Mouse (Mus musculus) ZHBTc4 (cell line): ENCODE measurements at regions not wholly inside any gene's neighbourhood (a gene's known extent, or its start where the extent isn't known, plus 50 kb on each side); places are given as distances from the start of the nearest gene placed in this dataset.

Experiments used
- DNase-seq: peaks from one replicate; pipeline ENCODE4 v3.0.0-alpha.2; 2011; ENCODE audit warnings: low read depth, low spot score

GRCm38 (mm10) chr15:27129697-27130096, 234.3 kb upstream of the Fbxl7 start:
- DNase-seq = peak; percentile 46

- DNase-seq = peak; percentile 85
These were observed 237.4 kb upstream of the Fbxl7 start for GRCm38 (mm10) chr15:27132761-27133160.

GRCm38 (mm10) chr15:27137580-27137979, 242.2 kb upstream of the Fbxl7 start:
- no peak for DNase-seq

- no peak for DNase-seq
These were observed 250.5 kb upstream of the Fbxl7 start for GRCm38 (mm10) chr15:27145860-27146259.

- no peak for DNase-seq
These were observed 265.6 kb upstream of the Fbxl7 start for GRCm38 (mm10) chr15:27160986-27161385.

- DNase-seq = no peak
These were observed 272.1 kb upstream of the Fbxl7 start for GRCm38 (mm10) chr15:27167484-27167883.

GRCm38 (mm10) chr15:27169846-27170245, 274.5 kb upstream of the Fbxl7 start:
- peak; percentile 72 for DNase-seq

GRCm38 (mm10) chr15:27173506-27173905, 278.1 kb upstream of the Fbxl7 start:
- peak; percentile 9 for DNase-seq

GRCm38 (mm10) chr15:27178084-27178935, 282.9 kb upstream of the Fbxl7 start:
- no peak for DNase-seq

- DNase-seq = peak; percentile 33
These were observed 276.8 kb upstream of the Ank start for GRCm38 (mm10) chr15:27189699-27190098.

- DNase-seq = no peak
These were observed 265.0 kb upstream of the Ank start for GRCm38 (mm10) chr15:27201513-27201912.

GRCm38 (mm10) chr15:27204888-27205287, 261.6 kb upstream of the Ank start:
- DNase-seq = no peak

- DNase-seq = no peak
These were observed 259.0 kb upstream of the Ank start for GRCm38 (mm10) chr15:27207446-27207845.

GRCm38 (mm10) chr15:27216387-27216786, 250.1 kb upstream of the Ank start:
- DNase-seq = no peak

GRCm38 (mm10) chr15:27219126-27219738, 247.2 kb upstream of the Ank start:
- no peak for DNase-seq

- DNase-seq = no peak
These were observed 242.6 kb upstream of the Ank start for GRCm38 (mm10) chr15:27223610-27224511.

GRCm38 (mm10) chr15:27224512-27224850, 242.0 kb upstream of the Ank start:
- no peak for DNase-seq

- no peak for DNase-seq
These were observed 233.7 kb upstream of the Ank start for GRCm38 (mm10) chr15:27232804-27233203.

- DNase-seq = peak; percentile 80
These were observed 231.7 kb upstream of the Ank start for GRCm38 (mm10) chr15:27234770-27235169.

GRCm38 (mm10) chr15:27238301-27238700, 228.2 kb upstream of the Ank start:
- DNase-seq = no peak

GRCm38 (mm10) chr15:27246302-27246701, 220.2 kb upstream of the Ank start:
- no peak for DNase-seq
